Mouse (Mus musculus) heart, adult 2 months (tissue): ENCODE results near the gene Tysnd1. TPM values are rescaled to one million over a fixed set of nuclear protein-coding genes. Genes with fewer than 3 reads are reported as not detected.

ENCODE experiments used
- DNase-seq, 2 experiments: peaks; one replicate each; pipeline ENCODE4 v3.0.0; 2021
- H3K27ac ChIP-seq: fragments of 200-600 bp; 2 replicates; pipeline ENCODE4 v1.8.1; 2022
- H3K27me3 ChIP-seq: fragments of 200-500 bp; 2 replicates; pipeline ENCODE4 v1.6.1; 2012; ENCODE audit warnings: mild to moderate bottlenecking, low read length, inconsistent platforms, mixed read lengths; ENCODE audit not compliant: control insufficient read depth, insufficient read depth
- H3K36me3 ChIP-seq: fragments of 200-500 bp; 2 replicates; pipeline ENCODE4 v1.6.1; 2012; ENCODE audit warnings: low read length, inconsistent platforms; ENCODE audit not compliant: control insufficient read depth, insufficient read depth
- H3K4me1 ChIP-seq: fragments of 200-500 bp; 2 replicates; pipeline ENCODE4 v1.6.1; 2011; ENCODE audit warnings: low read length; ENCODE audit not compliant: control insufficient read depth, insufficient read depth
- H3K4me3 ChIP-seq: fragments of 200-600 bp; 2 replicates; pipeline ENCODE4 v1.8.1; 2022
- H3K79me2 ChIP-seq: fragments of 200-500 bp; replicated peaks from 2 replicates; pipeline ENCODE4 v1.6.1; 2012; ENCODE audit warnings: mild to moderate bottlenecking, inconsistent platforms, low read length, moderate library complexity, mixed read lengths; ENCODE audit not compliant: control insufficient read depth, insufficient read depth
- H3K9ac ChIP-seq: fragments of 200-500 bp; 2 replicates; pipeline ENCODE4 v1.6.1; 2012; ENCODE audit warnings: low read depth, mild to moderate bottlenecking, control low read depth, inconsistent platforms, low read length, mixed read lengths
- CTCF ChIP-seq: fragments of 200-600 bp; IDR thresholded peaks from 2 replicates; pipeline ENCODE4 v1.8.1; 2022; ENCODE audit warnings: antibody characterized with exemption, mild to moderate bottlenecking, moderate library complexity
- EP300 ChIP-seq: fragments of 200-500 bp; IDR thresholded peaks from 2 replicates; pipeline ENCODE4 v1.6.1; 2011; ENCODE audit warnings: low read depth, low read length, control low read depth; ENCODE audit not compliant: insufficient read depth
- POLR2A ChIP-seq: fragments of 200-500 bp; IDR thresholded peaks from 2 replicates; pipeline ENCODE4 v1.6.1; 2011; ENCODE audit warnings: mild to moderate bottlenecking, low read depth, low read length, control low read depth; ENCODE audit not compliant: insufficient read depth
- WGBS: fragments of 180-500 bp; shearing (Covaris S2); methylation state at CpG from one replicate; pipeline ENCODE4 v1.1.7; 2018; 5-methylcytosine and 5-hydroxymethylcytosine counted together
- intact Hi-C: fragments of 180-260 bp; cut with DNase I; formaldehyde crosslinking; loops from one replicate; pipeline ENCODE4 v1.15.1; 2025
- polyA plus RNA-seq: library from polyadenylated mRNA; depleted of rRNA; stranded (reverse); fragments of >200 nt; gene quantifications from 2 replicates; pipeline ENCODE4 v1.2.3, GENCODE M21; 2012
- total RNA-seq, 2 experiments: library from RNA; stranded (reverse); gene quantifications; 2 replicates each; pipeline ENCODE4 v1.2.3; 2021

The Tysnd1 gene
- total and polyA plus RNA-seq, 3 experiments, result 20.2 to 27.2 (median 22.3) TPM

DNA sequence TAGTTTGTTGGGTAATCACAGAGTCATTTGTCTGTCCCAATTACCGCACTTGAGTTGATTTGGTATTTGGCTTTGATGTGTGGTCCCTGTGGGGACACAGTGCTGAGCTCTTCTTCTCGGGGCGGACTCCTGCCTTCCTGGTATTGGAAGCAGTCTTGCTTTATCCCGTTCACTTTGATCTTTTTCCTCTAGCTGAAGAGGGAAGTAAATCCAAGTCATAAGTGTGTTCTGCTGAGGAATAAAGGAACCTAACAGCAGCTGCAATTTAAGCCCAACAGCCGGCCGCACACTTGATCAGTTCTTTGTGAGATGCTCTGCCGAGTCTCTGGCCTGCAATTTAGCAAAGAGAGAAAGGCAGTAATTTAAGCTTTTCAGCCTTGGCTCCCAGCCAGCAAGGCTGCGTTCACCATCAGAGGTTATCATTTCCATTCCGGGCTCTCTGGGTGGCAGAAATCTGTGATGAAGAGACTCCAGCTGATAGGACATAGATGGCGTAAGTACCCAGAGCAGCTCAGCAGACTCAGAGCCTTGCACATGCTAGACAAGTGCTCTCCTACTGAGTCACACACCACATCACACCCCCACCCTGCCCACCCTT, 32.8 kb upstream of the Tysnd1 start:
- 65% methylated on average over 10 of the region's 10 CpGs for WGBS
- TF ChIP-seq CTCF (no peak), EP300 (no peak), POLR2A (no peak)
- H3K79me2 ChIP-seq, result no peaks in the 10 kb centered on the region
- H3K9ac ChIP-seq, result no peak overlapping the region
- no peak overlapping the region for H3K27ac ChIP-seq
- H3K27me3 ChIP-seq, result no peaks in the 10 kb centered on the region
- intact Hi-C loops, result no loop called here
- DNase-seq, result no peak
- no peaks in the 10 kb centered on the region; the same call in 1 of the 2 replicates for H3K4me1 ChIP-seq
- H3K36me3 ChIP-seq, result peaks cover 2% of the 10 kb centered on the region; the same call in 1 of the 2 replicates
- no peak overlapping the region for H3K4me3 ChIP-seq

DNA sequence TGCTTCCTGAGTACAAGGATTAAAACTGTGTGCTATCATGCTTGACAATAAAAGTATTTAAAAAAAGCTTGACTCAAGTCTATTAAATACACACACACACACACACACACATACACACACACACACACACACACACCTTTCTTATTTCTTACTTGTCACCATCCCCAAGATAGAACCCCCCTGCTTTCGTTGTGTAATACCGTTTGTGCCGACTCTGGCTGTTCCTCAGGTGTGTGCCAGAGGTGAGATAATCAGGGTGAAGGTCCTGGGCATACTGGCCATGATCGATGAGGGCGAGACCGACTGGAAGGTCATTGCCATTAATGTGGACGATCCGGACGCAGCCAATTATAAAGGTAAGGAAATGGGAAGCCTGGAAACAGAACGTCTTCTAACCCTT, 30.2 kb upstream of the Tysnd1 start:
- H3K36me3 ChIP-seq, result no peaks in the 10 kb centered on the region
- no peak for DNase-seq
- TF ChIP-seq CTCF, result no peak
- no peak for TF ChIP-seq POLR2A
- no peak for TF ChIP-seq EP300
- no peak overlapping the region for H3K4me3 ChIP-seq
- no peak overlapping the region for H3K9ac ChIP-seq
- no peaks in the 10 kb centered on the region; the same call in 1 of the 2 replicates for H3K4me1 ChIP-seq
- H3K27me3 ChIP-seq, result no peaks in the 10 kb centered on the region
- no peaks in the 10 kb centered on the region for H3K79me2 ChIP-seq
- intact Hi-C loops, result no loop called here
- 92% methylated on average over 10 of the region's 10 CpGs for WGBS
- H3K27ac ChIP-seq, result no peak overlapping the region

DNA sequence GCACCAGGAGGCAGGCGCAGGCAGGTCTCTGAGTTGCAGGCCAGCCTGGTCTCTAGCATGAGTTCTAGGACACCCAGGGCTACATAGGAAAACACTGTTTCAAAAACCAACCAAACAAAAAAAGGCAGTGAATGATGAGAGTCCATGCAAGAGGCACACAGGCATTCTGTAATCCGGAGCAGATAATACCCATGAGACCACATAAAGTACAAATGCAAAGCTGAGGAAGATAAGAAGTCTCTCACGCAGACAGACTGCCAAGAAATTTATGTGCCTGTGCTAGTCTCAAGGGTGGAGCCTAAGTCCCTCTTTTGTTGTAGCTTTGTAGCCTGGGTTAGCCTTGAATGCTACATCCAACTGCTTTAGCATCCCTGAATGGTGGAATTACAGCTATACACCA, 29.7 kb upstream of the Tysnd1 start:
- WGBS, result 66% methylated on average over 3 of the region's 3 CpGs
- no peak for DNase-seq
- intact Hi-C loops, result no loop called here

DNA sequence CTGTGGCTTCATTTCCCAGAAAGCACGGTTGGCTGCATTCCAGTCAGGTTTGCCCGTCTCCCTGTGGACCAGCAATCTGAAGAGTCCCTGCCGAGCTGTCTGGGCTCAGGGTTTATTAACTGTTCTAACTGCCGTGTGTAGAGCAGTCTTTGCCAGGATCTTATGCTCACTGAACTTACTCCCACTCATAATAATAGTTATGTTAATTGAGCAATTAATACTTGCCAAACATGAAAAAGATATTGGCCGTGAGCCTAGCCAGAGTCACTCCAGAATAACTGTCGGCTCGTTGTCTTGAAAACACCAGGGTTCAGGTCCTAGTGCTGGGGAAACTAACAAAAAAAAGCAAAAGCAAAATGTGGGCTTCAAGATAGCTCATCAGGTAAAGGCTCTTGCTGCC, 26.0 kb upstream of the Tysnd1 start:
- H3K79me2 ChIP-seq, result no peaks in the 10 kb centered on the region
- TF ChIP-seq EP300, result no peak
- TF ChIP-seq CTCF, result no peak
- TF ChIP-seq POLR2A, result no peak
- no peaks in the 10 kb centered on the region for H3K27me3 ChIP-seq
- no peaks in the 10 kb centered on the region for H3K36me3 ChIP-seq
- H3K27ac ChIP-seq, result no peak overlapping the region
- DNase-seq, result no peak
- 76% methylated on average over 7 of the region's 7 CpGs for WGBS
- no peaks in the 10 kb centered on the region for H3K4me1 ChIP-seq
- H3K4me3 ChIP-seq, result no peak overlapping the region
- intact Hi-C loops, result no loop called here
- H3K9ac ChIP-seq, result no peak overlapping the region

More for the DNA sequence above, 29.7 kb upstream of the Tysnd1 start:
- H3K4me3 ChIP-seq, result no peak overlapping the region
- H3K27ac ChIP-seq, result no peak overlapping the region
- TF ChIP-seq CTCF (no peak), POLR2A (no peak), EP300 (no peak)
- no peaks in the 10 kb centered on the region for H3K79me2 ChIP-seq
- no peaks in the 10 kb centered on the region; the same call in 1 of the 2 replicates for H3K4me1 ChIP-seq
- H3K36me3 ChIP-seq, result no peaks in the 10 kb centered on the region
- no peak overlapping the region for H3K9ac ChIP-seq
- no peaks in the 10 kb centered on the region for H3K27me3 ChIP-seq

DNA sequence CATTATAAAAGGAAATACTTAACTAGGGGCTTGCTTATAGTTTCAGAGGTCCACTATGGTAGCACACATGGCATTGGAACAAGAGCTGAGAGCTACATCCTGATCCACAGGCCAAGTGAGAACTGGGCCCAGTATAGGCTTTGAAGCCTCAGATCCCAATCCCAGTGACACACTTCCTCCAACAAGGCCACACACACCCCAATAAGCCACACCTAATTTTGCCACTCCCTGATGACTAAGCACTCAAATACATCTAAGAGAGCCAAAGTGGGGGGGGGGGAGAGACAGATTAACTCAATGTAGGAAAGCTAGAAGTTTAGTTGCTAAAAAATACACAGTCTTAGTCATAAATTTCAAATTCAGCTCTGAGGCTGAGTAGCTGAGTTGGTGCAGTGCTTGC, 25.4 kb upstream of the Tysnd1 start:
- H3K9ac ChIP-seq, result no peak overlapping the region
- H3K36me3 ChIP-seq, result no peaks in the 10 kb centered on the region
- H3K4me3 ChIP-seq, result no peak overlapping the region
- no peaks in the 10 kb centered on the region for H3K27me3 ChIP-seq
- H3K4me1 ChIP-seq, result no peaks in the 10 kb centered on the region
- intact Hi-C loops, result no loop called here
- DNase-seq, result no peak
- no peaks in the 10 kb centered on the region for H3K79me2 ChIP-seq
- TF ChIP-seq CTCF (no peak), EP300 (no peak), POLR2A (no peak)
- H3K27ac ChIP-seq, result no peak overlapping the region

DNA sequence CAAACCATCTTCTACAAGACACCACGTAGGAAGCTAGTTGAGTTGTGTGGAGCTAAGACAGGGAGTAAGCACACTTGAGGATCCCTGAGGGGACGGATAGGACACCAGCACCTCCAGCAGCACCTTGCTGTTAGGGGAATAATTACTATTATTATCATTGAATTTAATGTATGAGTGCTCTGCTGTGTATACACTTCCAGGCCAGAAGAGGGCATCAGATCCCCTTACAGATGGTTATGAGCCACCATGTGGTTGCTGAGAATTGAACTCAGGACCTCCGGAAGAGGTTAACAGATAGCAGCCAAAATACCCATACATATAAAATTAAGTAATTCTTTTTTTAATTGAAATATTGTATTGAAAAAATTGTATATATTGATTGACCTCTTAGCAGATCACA, 24.6 kb upstream of the Tysnd1 start:
- DNase-seq, result no peak
- H3K9ac ChIP-seq, result no peak overlapping the region
- no peaks in the 10 kb centered on the region for H3K4me1 ChIP-seq
- H3K36me3 ChIP-seq, result no peaks in the 10 kb centered on the region
- intact Hi-C loops, result no loop called here
- 98% methylated on average over 3 of the region's 3 CpGs for WGBS
- H3K27me3 ChIP-seq, result no peaks in the 10 kb centered on the region
- H3K4me3 ChIP-seq, result no peak overlapping the region
- H3K27ac ChIP-seq, result no peak overlapping the region
- no peaks in the 10 kb centered on the region for H3K79me2 ChIP-seq
- TF ChIP-seq EP300, result no peak
- TF ChIP-seq POLR2A, result no peak
- peak; percentile 63 for TF ChIP-seq CTCF
